Mouse (Mus musculus) gastrocnemius, adult 2 months (tissue): ENCODE measurements around the gene Rad23a. TPM values are rescaled to one million over a fixed set of nuclear protein-coding genes. Genes with fewer than 3 reads are reported as not detected.

Experiments
- DNase-seq: peaks from one replicate; pipeline ENCODE4 v3.0.0; 2022
- H3K27ac ChIP-seq: fragments of 200-600 bp; 2 replicates; pipeline ENCODE4 v1.8.1; 2022; ENCODE audit warnings: mild to moderate bottlenecking
- H3K4me3 ChIP-seq: fragments of 200-600 bp; 2 replicates; pipeline ENCODE4 v1.8.1; 2022; ENCODE audit warnings: mild to moderate bottlenecking, moderate library complexity
- CTCF ChIP-seq: fragments of 200-600 bp; IDR thresholded peaks from 2 replicates; pipeline ENCODE4 v1.8.1; 2022; ENCODE audit warnings: antibody characterized with exemption, mild to moderate bottlenecking, moderate library complexity
- intact Hi-C: fragments of 180-260 bp; cut with DNase I; formaldehyde crosslinking; loops from one replicate; pipeline ENCODE4 v1.15.1; 2025
- long read RNA-seq, 2 experiments: library from polyadenylated mRNA; stranded (forward); transcript quantifications; one replicate each; pipeline ENCODE4 v2.0.0; 2021
- total RNA-seq, 2 experiments: library from RNA; stranded (reverse); gene quantifications; 2 replicates each; pipeline ENCODE4 v1.2.3; 2021

Rad23a gene
- 100 to 1,000 TPM; 159 to 172 TPM for total RNA-seq
- long read RNA-seq, experiment 1, transcript Rad23a-201 (9 exons, 2,074 nt) = major isoform, 167 of 353 reads
- long read RNA-seq, experiment 1, transcript Rad23a-202 (9 exons, 1,842 nt) = minor isoform, 132 of 353 reads
- long read RNA-seq, experiment 1, partial matches to known transcripts = 8 of 353 reads
- long read RNA-seq, experiment 1, other reads (novel, unspliced or antisense) = 45 of 353 reads
- long read RNA-seq, experiment 2, transcript Rad23a-201 (9 exons, 2,074 nt) = major isoform, 167 of 375 reads
- long read RNA-seq, experiment 2, transcript Rad23a-202 (9 exons, 1,842 nt) = minor isoform, 136 of 375 reads
- long read RNA-seq, experiment 2, partial matches to known transcripts = 10 of 375 reads
- long read RNA-seq, experiment 2, other reads (novel, unspliced or antisense) = 62 of 375 reads

GRCm38 (mm10) chr8:84840248-84840999, at the start of gene Rad23a:
Rad23a (minus strand) TSS chr8:84840665.
- no peak for TF ChIP-seq CTCF
- intact Hi-C loops = no loop called here
- peak within 1 kb of the TSS; percentile 93 for H3K4me3 ChIP-seq
- DNase-seq = peak; percentile 95
- peak within 1 kb of the TSS; percentile 94 for H3K27ac ChIP-seq

- no peak for DNase-seq
- no peak for TF ChIP-seq CTCF
Observed at GRCm38 (mm10) chr8:84889141-84889540, 48.7 kb upstream of the Rad23a start.

DNA sequence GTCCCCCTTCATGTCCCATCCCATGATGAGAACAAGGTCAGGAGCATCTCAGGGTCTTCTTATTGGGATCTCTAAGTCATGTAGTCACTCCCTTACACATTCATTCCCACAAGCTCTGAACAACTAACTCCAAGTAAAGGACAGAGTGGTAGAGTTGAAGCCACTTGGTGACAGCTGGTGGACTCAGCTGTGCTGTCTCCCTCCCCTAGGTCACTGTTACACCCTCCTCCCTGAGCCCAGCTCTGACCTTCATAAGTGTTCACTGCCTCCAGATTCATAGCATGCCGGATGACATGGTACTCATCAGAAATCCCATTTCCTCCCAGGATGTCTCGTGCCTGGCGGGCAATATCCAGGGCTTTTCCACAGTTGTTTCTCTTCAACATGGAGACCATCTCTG, 47.8 kb upstream of the Rad23a start:
- Histone ChIP-seq H3K27ac (no peak overlapping the region), H3K4me3 (no peak overlapping the region)
- intact Hi-C loops = no loop called here
- TF ChIP-seq CTCF = no peak
- DNase-seq = no peak

More at GRCm38 (mm10) chr8:84889141-84889540, 48.7 kb upstream of the Rad23a start:
- H3K4me3 ChIP-seq = no peak overlapping the region
- intact Hi-C loops = no loop called here
- H3K27ac ChIP-seq = no peak overlapping the region

DNA sequence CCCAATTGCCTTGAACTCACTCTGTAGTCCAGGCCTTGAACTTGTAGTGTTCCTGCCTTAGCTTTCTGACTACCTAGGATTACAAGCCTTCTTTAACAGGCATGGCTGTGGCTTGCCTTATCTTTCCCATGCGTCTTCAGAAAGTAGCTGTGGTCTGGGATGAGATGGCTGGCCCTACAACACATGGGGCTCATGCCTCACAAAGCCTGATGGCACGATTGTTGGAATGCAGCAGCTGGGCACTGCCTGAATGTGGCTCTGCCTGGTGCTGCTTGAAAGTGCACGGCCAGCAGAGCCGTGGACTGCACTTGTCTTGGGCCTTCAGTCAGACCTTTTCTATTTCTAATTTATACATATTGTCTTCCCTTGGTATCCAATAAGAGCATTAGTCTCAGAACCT, 44.3 kb upstream of the Rad23a start:
- intact Hi-C loops = no loop called here
- TF ChIP-seq CTCF = no peak
- H3K4me3 ChIP-seq = no peak overlapping the region
- DNase-seq = no peak
- no peak overlapping the region for H3K27ac ChIP-seq

DNA sequence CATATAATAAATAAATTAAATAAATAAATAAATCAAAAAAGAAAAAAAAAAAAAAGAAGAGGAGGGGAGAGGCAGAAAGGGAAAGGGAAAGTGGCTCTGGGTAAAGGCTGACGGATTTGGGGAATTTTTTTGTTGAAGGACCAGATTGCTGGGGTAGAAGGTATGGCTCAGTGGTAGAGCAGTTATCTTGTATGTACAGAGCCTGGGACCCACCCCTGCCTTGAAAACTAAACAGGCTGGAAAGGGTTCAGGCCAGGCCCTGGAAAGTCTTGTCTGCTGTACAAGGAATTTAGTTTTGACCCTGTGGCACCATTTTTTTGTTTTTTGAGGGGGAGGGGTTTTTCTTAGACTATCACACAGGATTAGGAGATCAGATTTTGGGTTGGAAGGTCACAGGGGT, 38.5 kb upstream of the Rad23a start:
- DNase-seq = no peak
- intact Hi-C loops = no loop called here
- TF ChIP-seq CTCF = no peak
- no peak overlapping the region for H3K27ac ChIP-seq
- no peak overlapping the region for H3K4me3 ChIP-seq

DNA sequence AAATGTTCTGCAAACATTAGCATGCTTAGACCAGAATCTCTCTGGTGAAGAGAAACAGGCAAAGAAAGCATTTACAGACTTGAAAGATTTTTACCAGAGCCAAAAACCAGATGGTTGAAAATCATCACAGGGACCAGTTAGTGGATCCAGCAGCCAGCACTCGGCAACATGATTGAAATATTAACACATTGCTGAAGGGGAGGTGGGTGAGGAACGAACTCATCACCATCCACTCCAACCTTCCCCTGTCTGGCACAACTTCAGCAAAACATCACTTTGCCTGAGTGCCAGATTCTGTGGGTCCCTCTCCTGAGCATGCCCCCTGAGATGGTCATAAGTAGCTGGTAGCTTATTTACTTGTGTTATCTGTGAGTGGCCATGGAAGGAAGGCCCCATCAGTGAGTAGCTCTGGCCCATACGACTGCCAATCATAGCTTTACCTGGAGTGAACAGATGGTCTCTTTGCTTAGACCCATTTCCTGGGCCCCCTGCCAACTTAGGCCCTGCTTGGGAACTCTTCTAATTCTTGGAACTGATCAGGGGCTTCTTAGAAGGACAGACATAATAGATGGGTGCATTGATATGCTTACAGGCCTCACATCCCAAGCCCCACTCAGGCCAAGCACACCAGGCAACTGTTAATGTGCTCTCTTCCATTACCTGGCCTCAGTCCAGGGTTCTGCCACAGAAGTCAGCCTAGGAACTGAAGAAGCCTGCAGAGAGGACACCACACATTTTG, 37.0 kb upstream of the Rad23a start:
- no peak overlapping the region for H3K27ac ChIP-seq
- intact Hi-C loops = no loop called here
- no peak for DNase-seq
- no peak overlapping the region for H3K4me3 ChIP-seq
- TF ChIP-seq CTCF = no peak

DNA sequence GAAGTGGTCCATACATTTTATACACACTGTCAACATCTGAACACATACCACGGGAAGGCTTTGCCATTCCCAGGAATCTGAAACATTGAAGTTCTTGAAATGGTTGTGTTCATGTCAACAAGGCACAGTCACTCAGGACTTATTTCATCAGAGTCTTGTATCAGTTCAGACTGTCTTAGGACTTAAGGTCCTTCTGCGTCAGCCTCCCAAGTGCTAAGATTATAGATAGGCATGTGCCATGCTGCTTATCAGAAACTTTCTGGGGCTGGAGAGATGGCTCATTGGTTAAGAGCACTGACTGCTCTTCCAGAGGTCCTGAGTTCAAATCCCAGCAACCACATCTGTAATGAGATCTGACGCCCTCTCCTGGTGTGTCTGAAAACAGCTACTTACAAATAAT, 33.9 kb upstream of the Rad23a start:
- no peak for DNase-seq
- Histone ChIP-seq H3K4me3 (no peak overlapping the region), H3K27ac (no peak overlapping the region)
- TF ChIP-seq CTCF = no peak
- intact Hi-C loops = no loop called here

DNA sequence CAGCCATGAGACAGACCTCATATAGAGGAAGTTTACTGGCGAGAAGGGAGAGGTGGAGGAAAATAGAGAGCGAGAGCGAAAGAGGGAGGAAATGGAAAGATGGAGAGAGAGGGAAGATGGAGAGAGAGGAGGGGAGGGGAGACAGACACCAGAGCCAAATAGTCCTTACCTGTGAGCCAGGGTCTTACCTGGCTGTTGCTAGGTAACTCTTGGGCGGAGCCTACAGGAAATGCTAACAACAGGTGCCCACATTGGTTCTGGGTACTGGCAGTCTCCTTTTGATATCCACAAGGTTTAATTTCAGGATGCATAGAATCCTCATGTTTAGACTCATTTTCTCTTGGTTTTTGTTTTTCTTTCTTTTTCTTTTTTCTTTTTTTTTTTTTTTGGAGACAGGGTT, 32.6 kb upstream of the Rad23a start:
- peak overlapping the region; percentile 78 for H3K4me3 ChIP-seq
- no peak for TF ChIP-seq CTCF

GRCm38 (mm10) chr8:84872309-84872965, 32.0 kb upstream of the Rad23a start:
- peak overlapping the region; percentile 78 for H3K4me3 ChIP-seq
- intact Hi-C loops = no loop called here
- peak; percentile 59 for DNase-seq

More for the DNA sequence above, 32.6 kb upstream of the Rad23a start:
- DNase-seq = no peak
- intact Hi-C loops = no loop called here
- no peak overlapping the region for H3K27ac ChIP-seq

DNA sequence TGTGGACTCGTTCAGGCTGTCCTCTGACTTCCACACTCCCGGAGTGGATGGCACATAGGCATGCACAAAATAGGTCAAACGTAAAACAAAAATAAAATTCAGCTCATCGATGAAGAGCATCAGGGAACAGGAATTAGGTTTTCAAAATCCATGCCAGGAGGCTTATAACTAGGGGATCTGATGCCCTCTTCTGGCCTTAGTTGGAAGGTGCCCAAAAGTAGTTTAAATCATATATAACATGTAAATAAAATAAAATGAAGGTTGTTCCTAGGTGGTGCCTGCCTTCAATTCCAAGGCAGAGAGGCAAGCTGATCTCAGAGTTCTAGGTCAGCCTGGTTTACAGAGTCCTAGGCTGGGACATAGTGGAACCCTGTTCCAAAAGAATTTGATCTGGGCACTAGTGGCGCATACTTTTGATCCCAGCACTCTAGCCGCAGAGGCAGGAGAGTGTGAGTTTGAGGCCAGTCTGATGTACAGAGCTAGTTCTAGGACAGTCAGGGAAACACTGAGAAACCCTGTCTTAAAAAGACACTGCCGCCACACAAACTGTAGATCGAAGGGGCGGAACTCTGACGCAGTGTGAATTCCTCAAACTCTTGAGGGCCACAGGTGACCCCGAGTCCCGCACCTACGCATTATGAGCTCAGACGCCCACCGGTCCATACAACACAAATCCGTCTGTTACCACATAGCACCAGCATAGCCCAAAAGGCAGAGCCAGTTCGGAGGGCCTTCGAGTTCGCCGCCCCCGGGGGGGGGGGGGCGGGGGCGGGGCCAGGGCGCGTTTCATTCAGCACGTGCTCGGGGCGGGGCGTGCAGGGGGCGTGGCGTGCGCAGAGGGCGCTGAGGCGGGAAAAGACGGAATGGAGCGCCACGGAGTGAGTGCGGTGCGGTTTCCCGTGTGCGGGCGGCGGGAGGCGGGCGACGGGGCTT, 31.2 kb upstream of the Rad23a start, which contains the start of gene Syce2:
TSS of gene Syce2 (plus strand) at position 736 of the 933 bp plus-strand sequence.
- H3K27ac ChIP-seq = peak within 1 kb of the TSS; percentile 32; the same call in 1 of the 2 replicates
- H3K4me3 ChIP-seq = peak within 1 kb of the TSS; percentile 78
- DNase-seq = peak; percentile 83
- intact Hi-C loops = no loop called here
- peak; percentile 5; the same call in 1 of the 2 replicates for TF ChIP-seq CTCF

More at GRCm38 (mm10) chr8:84872309-84872965, 32.0 kb upstream of the Rad23a start:
- H3K27ac ChIP-seq = peak overlapping the region; percentile 32; the same call in 1 of the 2 replicates
- TF ChIP-seq CTCF = no peak

- intact Hi-C loops = no loop called here
- peak within 1 kb of the TSS; percentile 96 for H3K4me3 ChIP-seq
- H3K27ac ChIP-seq = peak within 1 kb of the TSS; percentile 97
- peak; percentile 96 for DNase-seq
- no peak for TF ChIP-seq CTCF
Observed at GRCm38 (mm10) chr8:84856864-84857441, 16.5 kb upstream of the Rad23a start, which contains the start of gene Farsa. Farsa (plus strand) TSS chr8:84856989.
